Mouse (Mus musculus): ENCODE results near the gene Idh2. TPM values are rescaled to one million over a fixed set of nuclear protein-coding genes. Genes with fewer than 3 reads are reported as not detected.

The Idh2 gene
- polyA plus RNA-seq, 1 experiment from 2014 or later: 221 TPM

- Histone ChIP-seq H3K27me3 (ENCODE audit: control insufficient read depth, insufficient read depth, low read depth, low read length) (no peaks in the 10 kb centered on the region), H3K36me3 (ENCODE audit: control insufficient read depth, insufficient read depth) (peaks cover 8% of the 10 kb centered on the region), H3K9ac (ENCODE audit: low read depth, low read length) (no peak overlapping the region), H3K4me3 (ENCODE audit: low read depth, low read length) (no peak overlapping the region), H3K9me3 (replicated peaks; ENCODE audit: control insufficient read depth, low read length) (no peaks in the 10 kb centered on the region), H3K4me2 (ENCODE audit: low read depth, low read length) (0 out of 2 replicates have a peak overlapping the region, but pooled peaks have one; percentile 0), H3K4me1 (ENCODE audit: control insufficient read depth, low read depth, low read length) (peaks cover 47% of the 10 kb centered on the region), H3K27ac (ENCODE audit: low read length) (peak overlapping the region; percentile 74)
- ATAC-seq (ENCODE audit: low read depth): peak; percentile 49
- 8% methylated on average over 14 of the region's 14 CpGs for WGBS (ENCODE audit: insufficient replicate concordance)
Observed at GRCm38 (mm10) chr7:80078792-80079301, 36.3 kb downstream of the Idh2 start.

DNA sequence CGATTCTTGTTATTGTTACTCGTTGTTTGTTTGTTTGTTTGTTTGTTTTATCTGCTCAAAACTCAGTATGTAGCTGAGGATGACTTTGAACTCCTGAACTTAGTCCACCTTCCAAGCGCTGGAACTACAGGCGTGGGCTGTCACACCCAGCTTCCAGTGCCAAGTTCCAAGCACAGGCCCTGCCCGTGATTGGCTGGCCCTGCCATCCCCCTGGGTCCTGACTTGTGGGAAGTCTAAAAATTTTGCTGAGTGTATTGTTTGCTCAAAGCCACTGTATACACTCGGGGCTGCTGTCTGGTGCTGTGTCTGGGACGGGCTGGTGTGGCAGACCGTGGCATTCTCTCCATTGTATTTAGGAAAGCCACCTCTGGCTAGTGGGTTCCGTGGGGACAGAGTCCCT is 37.4 kb downstream of the Idh2 start:
- peak; percentile 28 for ATAC-seq (ENCODE audit: low read depth)
- no peak overlapping the region for H3K4me2 ChIP-seq (ENCODE audit: low read depth, low read length)
- WGBS (ENCODE audit: insufficient replicate concordance): 43% methylated on average over 9 of the region's 9 CpGs
- no peak overlapping the region for H3K4me3 ChIP-seq (ENCODE audit: low read depth, low read length)
- H3K36me3 ChIP-seq (ENCODE audit: control insufficient read depth, insufficient read depth): peaks cover 8% of the 10 kb centered on the region
- no peaks in the 10 kb centered on the region for H3K27me3 ChIP-seq (ENCODE audit: control insufficient read depth, insufficient read depth, low read depth, low read length)
- 0 out of 2 replicates have a peak overlapping the region, but pooled peaks have one; percentile 18 for H3K27ac ChIP-seq (ENCODE audit: low read length)
- H3K9me3 ChIP-seq (replicated peaks; ENCODE audit: control insufficient read depth, low read length): no peaks in the 10 kb centered on the region
- no peak overlapping the region for H3K9ac ChIP-seq (ENCODE audit: low read depth, low read length)
- peaks cover 50% of the 10 kb centered on the region for H3K4me1 ChIP-seq (ENCODE audit: control insufficient read depth, low read depth, low read length)

GRCm38 (mm10) chr7:80076961-80077716 is 38.1 kb downstream of the Idh2 start:
- H3K4me1 ChIP-seq (ENCODE audit: control insufficient read depth, low read depth, low read length): peaks cover 52% of the 10 kb centered on the region
- no peak for ATAC-seq (ENCODE audit: low read depth)
- H3K36me3 ChIP-seq (ENCODE audit: control insufficient read depth, insufficient read depth): peaks cover 2% of the 10 kb centered on the region
- no peak overlapping the region for H3K4me2 ChIP-seq (ENCODE audit: low read depth, low read length)
- H3K4me3 ChIP-seq (ENCODE audit: low read depth, low read length): no peak overlapping the region
- H3K27ac ChIP-seq (ENCODE audit: low read length): no peak overlapping the region; the same call in 1 of the 2 replicates
- H3K9ac ChIP-seq (ENCODE audit: low read depth, low read length): no peak overlapping the region
- WGBS (ENCODE audit: insufficient replicate concordance): 50% methylated on average over 6 of the region's 6 CpGs
- no peaks in the 10 kb centered on the region for H3K27me3 ChIP-seq (ENCODE audit: control insufficient read depth, insufficient read depth, low read depth, low read length)
- no peaks in the 10 kb centered on the region for H3K9me3 ChIP-seq (replicated peaks; ENCODE audit: control insufficient read depth, low read length)

GRCm38 (mm10) chr7:80075946-80076583 is 39.1 kb downstream of the Idh2 start:
- ATAC-seq (ENCODE audit: low read depth): no peak
- no peak overlapping the region; the same call in 1 of the 2 replicates for H3K4me2 ChIP-seq (ENCODE audit: low read depth, low read length)

DNA sequence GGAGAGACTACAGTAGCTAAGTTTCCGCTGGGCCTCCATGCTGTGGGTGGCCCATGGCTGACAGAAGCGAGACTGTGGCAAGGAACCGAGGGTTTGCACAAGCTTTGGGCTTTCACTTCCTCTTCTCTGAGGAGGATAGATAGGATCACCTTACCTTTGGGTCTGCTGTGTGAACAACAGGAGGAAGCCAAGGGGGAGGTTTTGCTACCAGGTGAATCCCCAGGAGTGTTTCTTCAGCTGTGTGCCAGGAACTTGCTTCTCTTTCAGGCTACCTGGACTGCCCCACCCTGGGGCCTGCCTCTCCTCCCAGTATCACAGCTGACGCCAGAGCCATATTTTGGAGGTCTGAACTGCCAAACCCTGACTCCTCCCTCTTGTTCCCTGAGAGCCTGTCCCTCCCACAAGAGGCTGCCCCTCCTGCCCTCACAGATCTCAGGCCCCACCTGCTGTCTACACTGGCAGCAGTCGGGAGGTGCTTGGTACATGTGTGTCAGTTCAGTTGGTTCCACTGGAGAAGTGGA is 40.2 kb downstream of the Idh2 start:
- peak overlapping the region; percentile 68 for H3K27ac ChIP-seq (ENCODE audit: low read length)
- no peak overlapping the region; the same call in 1 of the 2 replicates for H3K9ac ChIP-seq (ENCODE audit: low read depth, low read length)
- no peaks in the 10 kb centered on the region for H3K36me3 ChIP-seq (ENCODE audit: control insufficient read depth, insufficient read depth)
- WGBS (ENCODE audit: insufficient replicate concordance): 12% methylated on average over 5 of the region's 5 CpGs
- no peak overlapping the region for H3K4me3 ChIP-seq (ENCODE audit: low read depth, low read length)
- H3K27me3 ChIP-seq (ENCODE audit: control insufficient read depth, insufficient read depth, low read depth, low read length): no peaks in the 10 kb centered on the region
- peaks cover 55% of the 10 kb centered on the region for H3K4me1 ChIP-seq (ENCODE audit: control insufficient read depth, low read depth, low read length)
- peak overlapping the region; percentile 25; the same call in 1 of the 2 replicates for H3K4me2 ChIP-seq (ENCODE audit: low read depth, low read length)
- H3K9me3 ChIP-seq (replicated peaks; ENCODE audit: control insufficient read depth, low read length): no peaks in the 10 kb centered on the region
- ATAC-seq (ENCODE audit: low read depth): peak; percentile 69

More at GRCm38 (mm10) chr7:80075946-80076583, 39.1 kb downstream of the Idh2 start:
- Histone ChIP-seq H3K4me3 (ENCODE audit: low read depth, low read length) (no peak overlapping the region), H3K4me1 (ENCODE audit: control insufficient read depth, low read depth, low read length) (peaks cover 54% of the 10 kb centered on the region), H3K9ac (ENCODE audit: low read depth, low read length) (no peak overlapping the region), H3K36me3 (ENCODE audit: control insufficient read depth, insufficient read depth) (no peaks in the 10 kb centered on the region), H3K9me3 (replicated peaks; ENCODE audit: control insufficient read depth, low read length) (no peaks in the 10 kb centered on the region), H3K27me3 (ENCODE audit: control insufficient read depth, insufficient read depth, low read depth, low read length) (no peaks in the 10 kb centered on the region), H3K27ac (ENCODE audit: low read length) (peak overlapping the region; percentile 68)
- WGBS (ENCODE audit: insufficient replicate concordance): 50% methylated on average over 4 of the region's 4 CpGs

GRCm38 (mm10) chr7:80073506-80073905 is 41.7 kb downstream of the Idh2 start:
- ATAC-seq (ENCODE audit: low read depth): no peak
- H3K36me3 ChIP-seq (ENCODE audit: control insufficient read depth, insufficient read depth): no peaks in the 10 kb centered on the region
- no peaks in the 10 kb centered on the region for H3K9me3 ChIP-seq (replicated peaks; ENCODE audit: control insufficient read depth, low read length)
- H3K4me2 ChIP-seq (ENCODE audit: low read depth, low read length): no peak overlapping the region
- whole genome bisulfite sequencing (ENCODE audit: insufficient replicate concordance): 67% methylated on average over 8 of the region's 8 CpGs
- H3K27ac ChIP-seq (ENCODE audit: low read length): no peak overlapping the region
- H3K4me1 ChIP-seq (ENCODE audit: control insufficient read depth, low read depth, low read length): peaks cover 60% of the 10 kb centered on the region
- no peaks in the 10 kb centered on the region for H3K27me3 ChIP-seq (ENCODE audit: control insufficient read depth, insufficient read depth, low read depth, low read length)
- H3K9ac ChIP-seq (ENCODE audit: low read depth, low read length): no peak overlapping the region
- no peak overlapping the region for H3K4me3 ChIP-seq (ENCODE audit: low read depth, low read length)

GRCm38 (mm10) chr7:80072297-80072696 is 42.9 kb downstream of the Idh2 start:
- Histone ChIP-seq H3K4me1 (ENCODE audit: control insufficient read depth, low read depth, low read length) (peaks cover 52% of the 10 kb centered on the region), H3K9ac (ENCODE audit: low read depth, low read length) (no peak overlapping the region), H3K27me3 (ENCODE audit: control insufficient read depth, insufficient read depth, low read depth, low read length) (no peaks in the 10 kb centered on the region), H3K9me3 (replicated peaks; ENCODE audit: control insufficient read depth, low read length) (no peaks in the 10 kb centered on the region), H3K36me3 (ENCODE audit: control insufficient read depth, insufficient read depth) (no peaks in the 10 kb centered on the region), H3K27ac (ENCODE audit: low read length) (no peak overlapping the region), H3K4me2 (ENCODE audit: low read depth, low read length) (no peak overlapping the region), H3K4me3 (ENCODE audit: low read depth, low read length) (no peak overlapping the region)
- WGBS (ENCODE audit: insufficient replicate concordance): 67% methylated on average over 6 of the region's 6 CpGs
- ATAC-seq (ENCODE audit: low read depth): no peak

GRCm38 (mm10) chr7:80071209-80071608 is 44.0 kb downstream of the Idh2 start:
- 51% methylated on average over 9 of the region's 9 CpGs for WGBS (ENCODE audit: insufficient replicate concordance)
- H3K27ac ChIP-seq (ENCODE audit: low read length): no peak overlapping the region
- H3K27me3 ChIP-seq (ENCODE audit: control insufficient read depth, insufficient read depth, low read depth, low read length): no peaks in the 10 kb centered on the region
- ATAC-seq (ENCODE audit: low read depth): no peak
- no peak overlapping the region for H3K4me2 ChIP-seq (ENCODE audit: low read depth, low read length)
- no peak overlapping the region for H3K9ac ChIP-seq (ENCODE audit: low read depth, low read length)
- peaks cover 41% of the 10 kb centered on the region for H3K4me1 ChIP-seq (ENCODE audit: control insufficient read depth, low read depth, low read length)
- H3K9me3 ChIP-seq (replicated peaks; ENCODE audit: control insufficient read depth, low read length): no peaks in the 10 kb centered on the region
- no peak overlapping the region for H3K4me3 ChIP-seq (ENCODE audit: low read depth, low read length)
- no peaks in the 10 kb centered on the region for H3K36me3 ChIP-seq (ENCODE audit: control insufficient read depth, insufficient read depth)
